Mouse (Mus musculus): ENCODE data around the gene Dlat.

GRCm38 (mm10) chr9:50586955-50587354 lies 72.6 kb downstream of the Dlat start:
- no peak for TF ChIP-seq CTCF (IDR thresholded peaks at IDR 0.05; ENCODE audit: low read depth)
- TF ChIP-seq EP300 (IDR thresholded peaks at IDR 0.05; ENCODE audit: low read depth): no peak
